Mouse (Mus musculus) liver, embryonic 14.5 days (tissue): ENCODE measurements around the gene Ppp1r2. TPM values are rescaled to one million over a fixed set of nuclear protein-coding genes. Genes with fewer than 3 reads are reported as not detected.
"Not testable (repeated sequence)": the region's sequence is repeated elsewhere in the genome, so short reads cannot be mapped to it uniquely, and the experiment has no call there.

ENCODE experiments used
- ATAC-seq: fragments of 200-750 bp; cut with Nextera tagmentation; 2 replicates; pipeline ENCODE4 v1.8.0; 2017; ENCODE audit warnings: moderate number of reproducible peaks, mild to moderate bottlenecking, moderate library complexity; ENCODE audit not compliant: insufficient read depth
- DNase-seq, 3 experiments: peaks; one replicate each; pipeline ENCODE4 v3.0.0-alpha.2; 2012 to 2013; ENCODE audit warnings: low read depth in 3 of 3, low spot score in 3 of 3
- H3K27ac ChIP-seq: fragments of 300-500 bp; sonication (generic); 2 replicates; pipeline ENCODE4 v1.5.1; 2014; ENCODE audit warnings: moderate library complexity, mild to moderate bottlenecking, control low read depth, inconsistent platforms
- H3K27me3 ChIP-seq: fragments of 300-500 bp; sonication (generic); 2 replicates; pipeline ENCODE4 v1.6.1; 2014; ENCODE audit warnings: mild to moderate bottlenecking, low read length, moderate library complexity; ENCODE audit not compliant: control insufficient read depth, insufficient read depth
- H3K36me3 ChIP-seq: fragments of 300-500 bp; sonication (generic); replicated peaks from 2 replicates; pipeline ENCODE4 v1.6.1; 2014; ENCODE audit warnings: low read depth; ENCODE audit not compliant: control insufficient read depth, insufficient read depth
- H3K4me1 ChIP-seq, 2 experiments: fragments of 200-500 bp in 1 of 2; fragments of 300-500 bp in 1 of 2; sonication (generic) in 1 of 2; replicated peaks; 2 replicates each; pipeline ENCODE4 v1.6.1; 2012 to 2014; ENCODE audit warnings: antibody characterized with exemption in 1 of 2, inconsistent platforms in 1 of 2, low read length in 1 of 2; ENCODE audit not compliant: control insufficient read depth in 2 of 2, insufficient read depth in 2 of 2
- H3K4me2 ChIP-seq: fragments of 300-500 bp; sonication (generic); 2 replicates; pipeline ENCODE4 v1.6.1; 2014; ENCODE audit warnings: low read depth, mild to moderate bottlenecking, control low read depth, moderate library complexity
- H3K4me3 ChIP-seq, 2 experiments: fragments of 200-500 bp in 1 of 2; fragments of 300-500 bp in 1 of 2; sonication (generic) in 1 of 2; 2 replicates each; pipeline ENCODE4 v1.5.1; 2012 to 2014; ENCODE audit warnings: low read depth in 2 of 2, low read length in 2 of 2, mild to moderate bottlenecking in 2 of 2, control low read depth in 1 of 2, inconsistent platforms in 1 of 2, moderate library complexity in 1 of 2; ENCODE audit not compliant: insufficient read depth in 1 of 2
- H3K9ac ChIP-seq: fragments of 300-500 bp; sonication (generic); replicated peaks from 2 replicates; pipeline ENCODE4 v1.6.1; 2014; ENCODE audit warnings: mild to moderate bottlenecking, control low read depth, moderate library complexity
- H3K9me3 ChIP-seq: fragments of 300-500 bp; sonication (generic); 2 replicates; pipeline ENCODE4 v1.6.1; 2016; ENCODE audit warnings: low read length, mixed read lengths; ENCODE audit not compliant: control insufficient read depth
- CTCF ChIP-seq: IDR thresholded peaks from 2 replicates; pipeline ENCODE4 v1.5.1; 2016; ENCODE audit warnings: antibody characterized with exemption, low read depth, control low read depth
- EP300 ChIP-seq: IDR thresholded peaks from 2 replicates; pipeline ENCODE4 v1.6.1; 2016; ENCODE audit warnings: antibody characterized with exemption, low read depth
- WGBS: fragments of 180-500 bp; shearing (Covaris S2); extraction: QIAGEN DNeasy Blood & Tissue Kit; methylation state at CpG from one replicate; pipeline ENCODE4 v1.1.7; 2014; ENCODE audit not compliant: insufficient replicate concordance; 5-methylcytosine and 5-hydroxymethylcytosine counted together
- polyA plus RNA-seq, 2 experiments: library from polyadenylated mRNA; depleted of rRNA in 1 of 2; stranded (reverse) in 1 of 2; unstranded in 1 of 2; fragments of >200 nt; fragmentation: Nextera tagmentation in 1 of 2; extraction: Ambion mirVana in 1 of 2; gene quantifications; 2 replicates each; pipeline versions ENCODE4 v1.2.1 to v1.2.3; 2012 to 2014

Gene Ppp1r2
- polyA plus RNA-seq, 2 experiments: 13.0 to 31.5 TPM

DNA sequence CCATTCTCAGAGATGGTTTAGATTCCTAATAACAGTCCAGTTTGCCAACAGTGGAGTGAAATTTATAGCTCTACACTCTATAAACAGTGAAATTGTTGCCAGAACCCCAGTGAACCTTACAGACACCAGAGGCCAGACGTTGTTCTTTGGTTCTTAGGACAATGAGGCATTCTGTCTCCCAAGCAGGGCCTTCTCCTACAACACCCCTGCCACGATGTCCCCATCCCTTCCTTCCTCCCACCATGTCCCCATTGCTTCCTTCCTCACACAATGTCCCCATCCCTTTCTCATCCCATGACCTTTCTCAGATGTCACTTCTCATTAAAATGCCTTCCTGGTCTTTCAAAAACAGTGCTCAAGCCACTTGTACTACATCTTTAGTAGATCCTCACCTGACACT, 43.3 kb upstream of the Ppp1r2 start:
- ATAC-seq: no peak
- DNase-seq: no peak
- Histone ChIP-seq H3K27ac (no peak overlapping the region), H3K4me1 (no peaks in the 10 kb centered on the region), H3K9me3 (no peaks in the 10 kb centered on the region), H3K36me3 (no peaks in the 10 kb centered on the region), H3K4me3 (no peak overlapping the region), H3K9ac (no peak overlapping the region), H3K27me3 (no peaks in the 10 kb centered on the region), H3K4me2 (no peak overlapping the region)
- 23% methylated on average over 2 of the region's 2 CpGs for WGBS
- TF ChIP-seq EP300: no peak
- TF ChIP-seq CTCF: no peak

DNA sequence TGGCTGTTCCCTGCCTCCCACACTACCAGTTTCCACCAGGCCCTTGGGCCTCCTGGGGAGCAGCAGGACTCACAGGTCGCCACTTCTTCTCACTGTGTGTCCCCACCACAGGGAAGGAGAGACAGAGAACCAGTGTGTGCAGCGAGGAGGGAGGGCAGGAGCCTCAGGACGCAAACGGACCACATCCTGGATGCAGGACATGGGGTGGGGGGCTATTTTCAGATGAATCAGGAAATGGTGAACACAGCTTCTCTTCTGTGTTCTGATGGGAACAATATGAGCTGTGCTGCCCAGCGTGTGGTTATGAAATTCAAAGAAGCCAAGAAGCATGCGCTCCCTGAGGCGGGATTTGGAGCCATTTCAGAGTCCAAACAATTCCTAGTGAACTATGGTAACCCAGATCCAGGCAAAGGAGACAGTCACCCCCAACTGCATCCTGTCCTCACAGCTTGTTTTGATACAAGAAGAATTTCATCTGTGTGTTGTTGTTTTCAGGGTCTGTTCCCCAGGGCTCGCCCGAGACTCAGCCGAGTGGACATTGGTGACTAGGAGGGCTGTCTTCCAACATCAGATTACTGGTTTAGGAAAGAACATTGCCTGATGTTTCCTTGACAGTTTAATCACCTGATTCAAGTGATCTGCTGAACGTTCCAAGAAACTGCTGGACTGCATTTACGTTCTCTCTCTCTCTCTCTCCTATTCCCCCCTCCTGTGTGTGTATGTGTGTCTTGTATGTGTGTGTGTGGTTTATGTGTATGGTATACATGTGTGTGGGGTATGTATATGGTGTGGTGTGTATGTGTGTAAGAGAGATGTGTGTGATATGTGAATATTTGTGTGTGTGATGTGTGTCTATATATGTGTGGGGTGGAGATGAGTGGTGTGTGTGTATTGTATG, 41.4 kb upstream of the Ppp1r2 start:
- H3K9me3 ChIP-seq, H3K36me3 ChIP-seq, ATAC-seq, H3K4me1 ChIP-seq, DNase-seq, H3K27ac ChIP-seq, H3K4me2 ChIP-seq, H3K27me3 ChIP-seq, H3K4me3 ChIP-seq, H3K9ac ChIP-seq: not testable (repeated sequence)
- WGBS: 46% methylated on average over 12 of the region's 12 CpGs

DNA sequence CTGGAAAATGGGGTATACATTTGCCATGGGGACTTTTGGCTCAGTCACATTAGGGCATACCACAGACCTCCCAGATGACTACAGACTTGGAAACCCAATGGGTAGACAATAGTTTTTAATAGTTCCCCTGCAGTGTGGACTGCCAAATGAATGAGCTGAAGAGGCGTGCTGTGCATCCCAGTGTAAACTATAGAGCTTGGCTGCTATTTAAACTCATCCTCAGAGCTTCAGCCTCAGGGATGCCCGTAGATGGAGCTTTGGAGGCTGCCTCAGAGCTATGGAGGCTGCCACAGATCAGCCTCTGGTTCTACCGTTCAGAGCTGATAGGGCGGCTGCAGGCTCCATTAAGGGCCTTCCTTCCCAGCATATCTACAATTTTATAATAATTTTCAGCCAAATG, 40.2 kb upstream of the Ppp1r2 start:
- TF ChIP-seq CTCF (no peak), EP300 (no peak)
- WGBS: 65% methylated on average over 4 of the region's 4 CpGs
- H3K9me3 ChIP-seq: no peaks in the 10 kb centered on the region

DNA sequence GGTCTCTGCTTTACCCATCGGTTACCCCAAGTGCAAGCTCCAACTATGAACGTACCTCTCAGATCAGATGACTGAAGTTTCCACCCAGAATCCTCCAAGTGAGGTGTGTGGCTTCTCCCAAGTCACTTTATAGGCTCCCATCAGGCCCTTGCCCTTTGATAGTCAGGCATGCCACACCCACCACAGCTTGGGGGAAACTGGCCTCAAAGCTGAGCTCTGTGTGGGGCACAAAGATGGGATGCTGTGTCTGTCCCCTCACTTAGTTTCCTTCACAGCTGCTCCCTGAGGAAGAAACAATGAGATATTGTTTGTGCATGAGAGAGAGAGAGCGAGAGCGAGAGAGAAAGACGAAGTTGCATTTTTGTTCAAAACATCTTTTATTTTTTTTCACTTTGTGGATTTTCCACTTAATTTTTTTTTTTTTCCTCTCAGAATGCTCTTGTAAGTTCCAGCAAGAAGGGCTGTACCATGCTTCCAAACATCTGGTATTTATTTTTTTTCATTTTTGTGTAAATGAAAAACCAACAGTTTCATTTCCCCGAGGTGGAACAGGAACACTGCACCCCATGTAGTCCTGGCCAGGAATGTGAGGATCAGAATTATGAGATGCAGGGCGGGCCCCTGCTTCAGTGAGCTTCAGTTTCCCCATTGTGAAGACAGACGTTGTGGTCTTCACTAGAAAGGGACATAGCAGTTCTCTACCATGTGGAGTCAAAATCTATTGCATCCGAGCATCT, 39.6 kb upstream of the Ppp1r2 start, which contains the start of gene Apod:
Gene Apod, minus strand, starts transcription at position 312 of the 737 bp plus-strand sequence.
- H3K4me2 ChIP-seq: no peak within 1 kb of the TSS
- no peak for TF ChIP-seq CTCF
- no peak for TF ChIP-seq EP300
- H3K27ac ChIP-seq: no peak within 1 kb of the TSS
- no peaks in the 10 kb centered on the region for H3K9me3 ChIP-seq
- no peaks in the 10 kb centered on the region for H3K36me3 ChIP-seq
- H3K4me3 ChIP-seq: no peak within 1 kb of the TSS
- ATAC-seq: no peak
- H3K9ac ChIP-seq: no peak within 1 kb of the TSS
- no peak for DNase-seq
- no peaks in the 10 kb centered on the region for H3K27me3 ChIP-seq
- 53% methylated on average over 9 of the region's 9 CpGs for WGBS
- no peaks in the 10 kb centered on the region for H3K4me1 ChIP-seq

More for the DNA sequence above, 40.2 kb upstream of the Ppp1r2 start:
- no peaks in the 10 kb centered on the region for H3K27me3 ChIP-seq
- H3K4me3 ChIP-seq: no peak overlapping the region
- H3K4me1 ChIP-seq: no peaks in the 10 kb centered on the region
- H3K4me2 ChIP-seq: no peak overlapping the region
- no peaks in the 10 kb centered on the region for H3K36me3 ChIP-seq
- no peak overlapping the region for H3K27ac ChIP-seq
- no peak overlapping the region for H3K9ac ChIP-seq
- DNase-seq (no peak), ATAC-seq (no peak)

DNA sequence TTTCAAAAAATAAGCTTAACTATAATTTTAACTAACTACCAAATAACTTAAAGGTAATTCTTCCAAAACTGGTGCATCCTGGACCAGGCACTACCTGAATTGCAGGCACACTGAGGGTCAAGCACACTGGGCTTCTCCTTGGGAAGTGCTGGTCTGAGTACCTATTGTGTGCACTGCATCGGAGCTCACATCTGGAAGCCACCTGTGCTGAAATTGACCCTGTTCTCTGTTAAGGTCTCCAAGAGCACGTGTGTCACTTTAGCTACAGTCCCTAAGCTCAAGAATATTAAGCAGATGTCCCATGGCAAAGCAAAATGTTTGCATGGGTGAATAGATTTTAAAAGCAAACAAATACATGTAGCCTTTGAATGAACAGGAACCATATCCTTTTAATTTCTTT, 38.5 kb upstream of the Ppp1r2 start:
- ATAC-seq: no peak
- no peak overlapping the region for H3K4me2 ChIP-seq
- TF ChIP-seq EP300 (no peak), CTCF (no peak)
- no peak for DNase-seq
- H3K27me3 ChIP-seq: no peaks in the 10 kb centered on the region
- no peaks in the 10 kb centered on the region for H3K4me1 ChIP-seq
- H3K9me3 ChIP-seq: no peaks in the 10 kb centered on the region
- no peaks in the 10 kb centered on the region for H3K36me3 ChIP-seq
- no peak overlapping the region for H3K4me3 ChIP-seq
- H3K9ac ChIP-seq: no peak overlapping the region
- WGBS: 55% methylated on average over 2 of the region's 2 CpGs
- no peak overlapping the region for H3K27ac ChIP-seq
